Mouse (Mus musculus): ENCODE measurements around the gene Acly. TPM values are rescaled to one million over a fixed set of nuclear protein-coding genes. Genes with fewer than 3 reads are reported as not detected.

The Acly gene
- polyA plus RNA-seq (2015; fragmentation: Nextera tagmentation; extraction: Ambion mirVana): 118 and 128 TPM in 2 replicates

GRCm38 (mm10) chr11:100527458-100528374, at the start of gene Acly:
Acly (minus strand) TSS chr11:100528000.

GRCm38 (mm10) chr11:100574708-100575483, 47.1 kb upstream of the Acly start, which contains the start of gene Cnp:
Cnp (plus strand) TSS chr11:100574904.

GRCm38 (mm10) chr11:100544832-100545745, 17.3 kb upstream of the Acly start, which contains the start of gene Ttc25:
Ttc25 (plus strand) TSS chr11:100545607.

DNA sequence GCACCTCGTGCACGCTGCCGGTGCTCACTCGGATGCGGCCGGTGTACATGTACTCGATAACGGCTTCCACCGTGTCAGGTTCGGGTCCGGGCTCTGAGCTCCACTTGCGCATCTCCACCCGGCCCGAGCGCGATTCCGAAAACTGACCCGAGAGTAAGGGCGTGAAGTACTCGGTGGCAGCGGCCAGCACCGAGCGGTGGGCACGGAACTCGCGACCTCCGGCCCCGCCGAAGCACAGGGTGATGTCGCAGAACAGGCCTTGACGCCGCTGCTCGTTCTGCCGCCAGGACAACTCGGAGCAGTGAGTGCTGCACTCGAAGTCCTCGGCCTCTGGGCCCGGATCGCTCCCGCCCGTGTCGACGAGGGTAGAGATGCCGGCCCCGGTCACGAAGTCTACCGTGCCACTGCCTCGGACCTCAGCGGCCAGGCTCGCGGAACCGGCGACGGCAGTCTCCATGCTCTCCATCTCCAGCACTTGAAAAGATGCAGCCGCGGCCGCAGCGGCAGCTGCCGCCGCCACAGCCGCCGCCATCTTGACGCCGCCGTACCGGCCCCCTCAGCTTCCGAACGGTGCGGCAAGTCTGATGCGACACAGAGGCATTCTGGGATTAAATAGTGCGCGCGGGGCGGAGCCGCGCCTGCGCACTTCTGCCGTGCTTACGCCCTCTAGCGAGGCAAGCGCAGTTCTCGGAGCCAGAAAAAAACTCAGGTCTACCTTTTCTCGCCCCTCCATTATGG, 55.4 kb downstream of the Acly start, which contains the start of gene Klhl11:
Gene Klhl11 (minus strand): TSS at position 545 of the 738 bp plus-strand sequence.

DNA sequence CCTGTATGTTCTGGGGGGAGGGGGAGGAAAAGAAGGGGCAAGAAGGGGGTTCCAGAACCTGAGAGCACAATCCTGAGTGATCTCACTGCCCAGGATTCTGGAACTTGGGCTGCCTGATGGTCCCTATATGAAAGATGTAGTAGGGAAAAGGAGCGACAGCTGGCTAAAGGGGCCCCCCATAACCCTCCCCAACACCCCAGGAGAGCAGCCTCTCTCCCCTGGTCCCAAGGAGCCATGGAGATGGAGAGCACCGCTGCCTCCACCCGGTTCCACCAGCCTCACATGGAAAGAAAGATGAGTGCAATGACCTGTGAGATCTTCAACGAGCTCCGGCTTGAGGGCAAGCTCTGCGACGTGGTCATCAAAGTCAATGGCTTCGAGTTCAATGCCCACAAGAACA, 86.0 kb downstream of the Acly start, which contains the start of the genes Nt5c3b and Klhl10:
Gene Nt5c3b (minus strand): TSS at position 12 of the 400 bp plus-strand sequence.
Gene Klhl10 (plus strand): TSS at position 121 of the 400 bp plus-strand sequence.

Small RNA genes lying within 50 kb of the gene (microRNA-seq; reads per million reads assigned to microRNA genes)
- gene Gm27374 (not detected), gene Mir7116 (0.87 reads per million)

Other genes with a start within 250 kb of the Acly start
- gene Eif1, start 208.1 kb downstream of the Acly start, polyA plus RNA-seq (2015; fragmentation: Nextera tagmentation; extraction: Ambion mirVana): 1,292 and 1,377 TPM in 2 replicates
- 0.59 TPM in 1 of 2 replicates, not detected in the other for gene Gast, start 193.6 kb downstream of the Acly start, polyA plus RNA-seq (2015; fragmentation: Nextera tagmentation; extraction: Ambion mirVana)
- 386 and 429 TPM in 2 replicates for gene Hap1, start 171.9 kb downstream of the Acly start, polyA plus RNA-seq (2015; fragmentation: Nextera tagmentation; extraction: Ambion mirVana)
- gene Jup, start 130.2 kb downstream of the Acly start, polyA plus RNA-seq (2015; fragmentation: Nextera tagmentation; extraction: Ambion mirVana): 30.2 and 33.8 TPM in 2 replicates
- 21.1 and 21.9 TPM in 2 replicates for gene P3h4, start 113.2 kb downstream of the Acly start, polyA plus RNA-seq (2015; fragmentation: Nextera tagmentation; extraction: Ambion mirVana)
- 25.5 and 29.5 TPM in 2 replicates for gene Fkbp10, start 112.3 kb downstream of the Acly start, polyA plus RNA-seq (2015; fragmentation: Nextera tagmentation; extraction: Ambion mirVana)
- gene Nt5c3b, start 86.2 kb downstream of the Acly start, polyA plus RNA-seq (2015; fragmentation: Nextera tagmentation; extraction: Ambion mirVana): 99.7 and 103 TPM in 2 replicates
- gene Klhl10, start 86.1 kb downstream of the Acly start, polyA plus RNA-seq (2015; fragmentation: Nextera tagmentation; extraction: Ambion mirVana): 0.32 and 0.47 TPM in 2 replicates
- 8.3 and 8.5 TPM in 2 replicates for gene Klhl11, start 55.3 kb downstream of the Acly start, polyA plus RNA-seq (2015; fragmentation: Nextera tagmentation; extraction: Ambion mirVana)
- gene Ttc25, start 17.6 kb upstream of the Acly start, polyA plus RNA-seq (2015; fragmentation: Nextera tagmentation; extraction: Ambion mirVana): 1.3 and 2.2 TPM in 2 replicates
- gene Cnp, start 46.9 kb upstream of the Acly start, polyA plus RNA-seq (2015; fragmentation: Nextera tagmentation; extraction: Ambion mirVana): 170 and 228 TPM in 2 replicates
- gene Nkiras2, start 91.2 kb upstream of the Acly start, polyA plus RNA-seq (2015; fragmentation: Nextera tagmentation; extraction: Ambion mirVana): 65.0 and 77.4 TPM in 2 replicates
- gene Dnajc7, start 92.2 kb upstream of the Acly start, polyA plus RNA-seq (2015; fragmentation: Nextera tagmentation; extraction: Ambion mirVana): 208 and 230 TPM in 2 replicates
- 0.69 and 1.0 TPM in 2 replicates for gene Zfp385c, start 164.5 kb upstream of the Acly start, polyA plus RNA-seq (2015; fragmentation: Nextera tagmentation; extraction: Ambion mirVana)
- gene Dhx58, start 176.3 kb upstream of the Acly start, polyA plus RNA-seq (2015; fragmentation: Nextera tagmentation; extraction: Ambion mirVana): 2.3 and 2.5 TPM in 2 replicates
- gene Kat2a, start 184.5 kb upstream of the Acly start, polyA plus RNA-seq (2015; fragmentation: Nextera tagmentation; extraction: Ambion mirVana): 60.5 and 62.5 TPM in 2 replicates
- 0.37 TPM in 1 of 2 replicates, not detected in the other for gene Hspb9, start 185.8 kb upstream of the Acly start, polyA plus RNA-seq (2015; fragmentation: Nextera tagmentation; extraction: Ambion mirVana)
- gene Rab5c, start 210.2 kb upstream of the Acly start, polyA plus RNA-seq (2015; fragmentation: Nextera tagmentation; extraction: Ambion mirVana): 31.1 and 35.2 TPM in 2 replicates
- gene Kcnh4, start 231.9 kb upstream of the Acly start, polyA plus RNA-seq (2015; fragmentation: Nextera tagmentation; extraction: Ambion mirVana): 3.7 and 5.5 TPM in 2 replicates
- 0.76 and 1.3 TPM in 2 replicates for gene Hcrt, start 234.9 kb upstream of the Acly start, polyA plus RNA-seq (2015; fragmentation: Nextera tagmentation; extraction: Ambion mirVana)
- 8.1 and 8.2 TPM in 2 replicates for gene Ghdc, start 243.0 kb upstream of the Acly start, polyA plus RNA-seq (2015; fragmentation: Nextera tagmentation; extraction: Ambion mirVana)

Measured in neural tube, postnatal 0 days (tissue).